Mouse (Mus musculus): Measurements from ENCODE around the gene Dbn1.

Dbn1 gene

DNA sequence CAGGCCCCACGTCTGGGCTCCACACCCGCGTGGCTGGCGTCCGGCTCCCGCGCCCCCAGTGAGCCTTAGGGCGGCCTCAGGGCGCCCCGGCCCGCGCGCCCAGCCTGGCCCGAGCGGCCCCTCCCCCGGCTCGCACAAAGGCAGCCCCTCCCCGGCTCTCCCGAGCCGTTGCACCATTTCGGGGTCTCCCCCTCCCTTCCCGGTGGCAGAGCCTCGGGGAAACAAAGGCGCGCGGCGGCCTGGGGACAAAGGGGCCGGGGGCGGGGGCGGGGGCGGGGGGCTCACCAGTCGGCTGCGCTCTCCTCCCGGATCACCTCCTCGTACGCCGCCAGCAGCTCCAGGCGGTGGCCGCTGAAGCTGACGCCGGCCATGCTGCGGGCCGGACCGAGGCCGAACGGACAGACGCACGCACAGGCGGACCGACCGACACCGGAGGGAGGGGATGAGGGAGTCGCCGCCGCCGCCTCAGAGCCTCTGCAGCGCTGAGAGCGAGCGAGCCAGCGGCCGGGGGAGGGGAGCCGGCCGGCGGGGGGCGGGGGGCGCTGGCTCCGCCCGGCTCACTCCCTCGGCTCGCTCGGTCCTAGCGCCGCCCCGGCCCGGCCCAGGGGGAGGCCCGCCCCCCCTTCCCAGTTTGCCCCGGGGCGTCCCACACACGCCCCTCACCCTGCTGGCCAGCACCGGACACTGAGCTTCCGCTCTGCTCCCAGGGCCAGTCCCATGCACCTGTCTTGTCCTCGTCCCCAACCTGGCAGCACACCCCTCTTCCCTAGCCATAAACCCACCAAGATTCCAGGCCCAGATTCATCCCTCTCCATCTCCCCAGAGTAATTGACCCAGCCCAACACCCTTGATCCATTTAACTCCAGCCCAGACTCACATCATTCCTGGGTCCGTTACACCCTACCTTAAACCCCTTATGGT lies at the start of gene Dbn1:
Dbn1 (minus strand) TSS at position 534 of the 921 bp plus-strand sequence.
- peak; percentile 48 for DNase-seq

DNA sequence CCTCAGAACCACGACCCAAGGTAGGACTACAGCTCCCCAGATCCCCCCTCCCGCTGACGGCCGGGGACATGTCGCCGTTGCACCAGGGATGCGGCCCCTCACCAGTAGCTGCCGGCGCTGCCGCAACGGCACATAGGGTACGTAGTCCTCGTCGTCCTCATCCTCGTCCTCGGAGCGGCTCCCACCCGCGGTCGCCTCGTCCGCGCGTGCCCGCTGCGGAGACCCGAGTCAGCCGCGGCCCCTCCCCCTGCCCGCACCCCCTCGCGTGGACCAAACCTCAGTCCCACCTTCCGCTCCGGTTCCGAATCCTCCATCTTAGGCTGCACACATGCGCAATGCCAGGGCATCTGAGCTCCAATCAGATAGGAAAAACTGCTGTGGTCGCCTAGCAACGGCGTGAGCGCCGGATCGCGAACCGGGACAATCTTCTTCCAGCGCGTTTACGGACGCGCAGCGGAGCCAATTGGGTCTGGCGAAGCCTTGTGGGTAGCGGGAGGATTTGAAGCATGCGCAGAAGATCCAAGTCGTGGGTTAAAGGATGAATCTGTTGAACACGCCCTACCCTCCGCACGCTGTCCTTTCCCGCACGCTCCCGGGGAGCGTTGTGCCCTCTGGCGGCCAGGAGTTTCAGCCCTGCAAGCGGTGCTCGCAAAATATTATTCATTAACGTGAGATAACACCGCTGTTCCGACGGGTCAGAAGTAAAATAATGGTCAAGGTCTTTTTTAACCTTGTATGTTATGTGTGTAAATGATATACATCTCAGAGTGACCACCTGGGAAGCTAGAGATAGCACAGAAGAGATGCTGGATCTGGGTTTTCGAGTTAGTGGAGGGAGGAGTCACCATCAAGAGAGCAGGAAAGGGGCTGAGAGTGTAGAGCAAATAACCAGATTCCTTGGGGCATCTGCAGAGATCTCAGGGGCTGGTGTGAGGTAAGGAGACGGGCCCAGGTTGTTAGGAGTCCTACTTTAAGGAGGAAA lies 48.6 kb upstream of the Dbn1 start, which contains the start of gene Ddx41:
Ddx41 (minus strand) TSS at position 465 of the 982 bp plus-strand sequence.
- peak; percentile 98 for DNase-seq

DNA sequence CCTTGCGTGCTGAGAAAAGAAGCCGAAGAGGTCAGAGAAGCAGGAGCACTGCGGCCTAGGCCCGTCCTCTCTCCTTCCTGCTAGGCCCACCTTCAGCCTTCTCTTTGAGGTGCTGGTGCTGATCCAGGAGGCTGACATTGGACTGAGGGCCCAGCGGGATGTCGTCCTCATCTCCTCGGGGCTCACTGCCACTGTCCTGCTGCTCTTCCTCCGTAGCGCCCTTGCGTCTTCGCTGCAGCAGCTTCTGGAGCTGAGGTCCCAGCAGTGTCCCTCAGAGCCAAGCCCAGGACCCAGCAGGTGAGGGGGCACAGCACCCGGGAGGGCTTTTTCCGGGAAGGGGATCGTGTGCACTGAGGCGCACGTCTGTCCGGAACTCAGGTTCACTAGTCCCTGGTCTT lies 47.9 kb upstream of the Dbn1 start:
- DNase-seq, result no peak

DNA sequence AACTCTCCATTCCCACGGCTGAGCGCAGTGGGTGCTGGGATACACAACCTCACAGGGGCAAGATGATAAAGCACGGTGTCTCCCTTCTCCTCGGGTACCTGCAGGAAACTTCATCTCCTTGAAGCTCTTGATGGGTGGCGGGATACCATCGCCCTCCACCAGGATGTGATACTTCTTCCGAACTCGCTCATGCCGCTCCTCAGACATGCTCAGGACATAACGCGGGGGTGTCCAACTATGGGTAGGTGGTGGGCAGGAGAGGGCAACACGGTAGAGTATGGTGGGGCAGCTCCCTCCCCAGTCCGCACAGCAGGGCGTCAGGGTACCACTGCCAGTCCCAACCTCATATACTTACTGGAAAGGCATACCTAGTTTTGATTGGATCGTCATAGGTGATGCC lies 47.3 kb upstream of the Dbn1 start:
- no peak for DNase-seq

DNA sequence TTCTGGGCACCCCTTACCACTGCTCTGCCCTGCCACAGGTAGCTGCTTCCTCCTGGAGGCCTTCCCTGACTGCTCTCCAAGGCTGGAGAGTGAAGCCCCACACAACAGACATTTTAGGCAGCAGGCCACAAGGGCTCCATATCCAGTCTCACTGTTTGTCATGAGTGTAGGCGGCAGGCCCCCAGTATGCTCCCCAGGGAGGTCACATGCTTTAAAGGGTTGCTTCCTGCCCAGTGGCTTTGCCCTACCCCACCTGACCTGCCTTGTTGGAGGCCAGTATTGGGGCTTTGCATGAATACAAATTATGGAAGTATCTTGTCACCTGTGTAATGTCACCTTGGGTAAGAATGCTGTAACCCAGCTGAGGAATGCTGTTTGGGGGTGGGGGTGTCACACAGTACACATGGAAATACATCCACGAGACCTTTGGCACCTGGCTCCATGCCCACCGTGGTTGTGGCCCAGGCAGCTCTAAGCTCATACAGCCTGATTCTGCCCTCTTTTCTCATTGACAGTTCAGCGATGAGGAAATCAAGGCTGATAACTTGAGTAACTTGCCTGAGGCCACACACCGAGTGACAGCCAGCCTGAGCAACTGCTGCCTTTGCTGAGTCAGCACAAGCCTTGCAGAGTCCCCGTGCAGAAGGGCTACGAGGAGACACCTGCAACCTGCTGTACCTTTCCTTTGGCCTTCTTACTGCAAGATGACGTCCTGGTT lies 41.4 kb upstream of the Dbn1 start, which contains the start of gene Dok3:
Dok3 (minus strand) TSS at position 99 of the 718 bp plus-strand sequence.
- no peak for DNase-seq

DNA sequence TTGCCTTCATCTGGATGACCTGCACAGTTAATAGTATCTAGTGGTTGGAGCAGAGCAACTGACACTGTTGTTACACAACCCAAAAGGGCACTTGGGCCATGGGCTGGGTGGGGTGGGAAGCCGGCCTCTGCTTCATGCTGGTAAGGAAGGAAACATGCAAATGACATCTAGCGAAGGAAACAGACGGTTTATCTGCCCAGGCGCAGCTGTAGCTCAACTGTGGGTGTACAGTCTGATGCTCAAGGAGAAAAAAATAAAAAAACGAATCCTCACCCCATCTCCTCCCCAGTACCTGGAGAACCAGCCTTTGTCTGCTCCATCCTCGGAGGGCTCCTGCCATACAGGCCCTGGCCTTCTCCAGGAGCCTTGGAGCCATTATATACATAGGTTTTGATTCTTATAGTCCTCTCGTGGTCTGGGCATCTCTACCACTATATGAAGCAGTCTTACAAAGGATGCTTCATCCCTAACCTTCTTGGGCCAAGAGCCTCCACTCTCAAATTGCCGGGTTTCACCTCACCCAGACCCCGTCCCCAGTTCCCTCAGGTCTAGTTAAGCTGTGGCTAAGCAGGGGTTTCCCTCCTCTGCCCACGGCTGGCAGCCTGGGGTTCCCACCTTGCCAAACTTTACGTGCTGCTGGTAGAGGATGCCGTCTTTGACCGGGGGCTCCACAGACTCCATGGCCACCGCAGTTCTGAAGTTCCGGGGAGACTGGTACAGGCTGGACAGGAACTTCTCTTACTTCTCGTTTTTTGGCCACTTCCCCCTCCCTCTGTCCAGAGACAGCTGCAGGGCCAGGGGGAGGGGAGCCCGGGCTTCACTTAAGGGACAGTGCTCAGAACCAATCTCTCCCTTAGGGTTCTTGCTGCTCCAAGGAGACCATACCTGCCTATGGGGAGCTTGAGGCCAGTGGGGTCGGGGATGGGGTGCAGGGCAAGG lies 40.2 kb upstream of the Dbn1 start:
- no peak for DNase-seq

DNA sequence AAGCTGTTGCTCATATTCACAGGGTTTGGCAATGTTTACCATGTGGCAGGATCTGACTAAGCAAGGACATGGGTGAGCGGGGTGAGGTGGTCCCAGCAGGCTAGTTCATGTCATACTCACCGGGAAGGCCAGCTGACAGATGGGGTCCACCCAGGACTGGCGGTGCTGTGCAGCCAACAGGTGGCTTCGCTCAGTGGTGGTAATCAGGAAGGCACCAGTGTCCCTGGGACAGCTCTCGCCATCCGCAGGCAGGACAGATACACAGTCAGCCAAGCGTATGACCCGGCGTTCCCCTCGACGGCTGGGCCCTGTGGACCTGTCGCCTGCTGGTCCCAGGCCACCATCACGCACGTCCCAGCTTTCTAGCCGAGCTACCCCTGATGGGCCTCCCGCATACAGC lies 39.3 kb upstream of the Dbn1 start:
- DNase-seq, result no peak

DNA sequence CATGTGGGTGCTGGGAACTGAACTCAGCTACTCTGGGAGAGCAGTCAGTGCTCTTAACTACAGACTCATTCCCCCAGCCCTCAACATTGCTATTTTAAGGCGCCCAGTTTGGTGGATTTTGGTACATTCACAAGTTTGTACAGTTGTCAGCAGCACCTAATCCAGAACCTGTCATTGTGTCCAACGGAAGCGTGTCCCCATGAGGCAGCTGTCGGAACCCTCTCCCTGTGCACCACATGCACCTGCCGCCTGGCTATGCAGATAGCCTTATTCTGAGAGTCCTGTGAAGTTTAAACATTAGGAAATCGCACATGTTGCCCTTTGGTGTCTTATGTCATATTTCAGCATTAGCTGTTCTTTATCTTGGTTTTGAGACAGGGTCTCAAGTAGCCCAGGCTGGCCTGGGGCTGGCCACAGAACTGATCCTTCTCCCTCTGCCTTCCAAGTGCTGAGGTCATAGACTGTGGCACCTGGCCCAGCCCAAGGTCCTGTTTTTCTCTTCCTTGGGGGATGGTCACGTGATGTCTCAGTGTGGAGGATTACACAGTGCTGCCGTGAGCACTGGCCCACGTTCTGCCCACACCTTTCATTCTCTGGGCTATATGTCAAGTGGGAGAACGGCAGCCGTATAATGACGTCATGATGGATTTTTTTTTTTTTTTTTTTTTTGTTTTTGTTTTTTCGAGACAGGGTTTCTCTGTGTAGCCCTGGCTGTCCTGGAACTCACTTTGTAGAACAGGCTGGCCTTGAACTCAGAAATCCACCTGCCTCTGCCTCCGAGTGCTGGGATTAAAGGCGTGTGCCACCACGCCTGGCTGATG lies 38.0 kb upstream of the Dbn1 start:
- DNase-seq, result no peak

DNA sequence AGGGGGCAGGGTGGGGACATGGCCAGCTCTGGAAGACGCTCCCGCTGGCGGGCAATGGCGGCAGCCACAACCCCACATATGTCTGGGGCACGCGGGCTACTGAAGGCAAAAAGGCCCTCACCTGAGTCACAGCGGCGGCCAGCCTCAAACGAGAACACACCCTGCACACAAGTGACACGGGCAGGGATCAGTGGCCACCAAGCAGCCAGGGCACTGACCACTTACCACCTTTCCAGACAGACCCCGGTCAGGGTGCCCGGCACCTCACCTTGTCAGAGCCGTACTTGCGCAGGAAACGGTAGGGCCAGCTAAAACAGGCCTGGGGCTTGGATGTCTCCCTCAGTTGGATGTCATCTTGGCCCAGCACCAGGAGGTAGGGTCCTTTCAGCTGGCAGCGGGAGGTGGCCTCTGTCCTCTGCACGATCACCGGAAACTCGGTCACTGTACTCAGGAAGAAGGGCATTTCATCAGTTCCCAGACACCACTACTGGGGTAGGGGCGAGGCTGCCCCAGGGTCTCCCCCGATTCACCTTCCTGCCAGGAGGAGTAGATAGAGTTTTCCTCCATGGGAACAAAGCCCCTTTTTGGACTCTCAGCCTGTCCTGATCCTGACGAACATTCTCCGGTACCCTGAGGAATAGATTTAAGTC lies 36.2 kb upstream of the Dbn1 start:
- no peak for DNase-seq

DNA sequence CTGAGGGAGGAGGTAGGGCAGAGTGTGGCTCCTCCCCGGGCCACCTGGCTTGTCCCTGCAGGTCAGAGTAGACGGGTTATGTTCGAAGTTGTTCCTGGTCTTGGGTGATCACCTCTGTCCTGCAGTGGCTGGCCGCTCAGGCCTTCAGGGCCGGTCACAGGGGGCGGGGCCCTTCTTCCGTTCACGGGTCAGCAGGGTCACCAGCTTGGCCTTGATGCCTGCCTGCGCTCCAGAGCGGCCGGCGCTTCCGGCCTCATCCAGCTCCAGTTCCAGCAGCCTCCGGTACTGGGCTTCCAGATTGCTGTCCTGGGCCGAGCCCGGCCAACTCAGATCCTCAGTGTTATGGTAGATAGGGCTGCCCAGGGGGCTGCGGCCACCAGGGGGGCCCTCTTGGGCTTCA lies 35.4 kb upstream of the Dbn1 start:
- DNase-seq, result no peak

DNA sequence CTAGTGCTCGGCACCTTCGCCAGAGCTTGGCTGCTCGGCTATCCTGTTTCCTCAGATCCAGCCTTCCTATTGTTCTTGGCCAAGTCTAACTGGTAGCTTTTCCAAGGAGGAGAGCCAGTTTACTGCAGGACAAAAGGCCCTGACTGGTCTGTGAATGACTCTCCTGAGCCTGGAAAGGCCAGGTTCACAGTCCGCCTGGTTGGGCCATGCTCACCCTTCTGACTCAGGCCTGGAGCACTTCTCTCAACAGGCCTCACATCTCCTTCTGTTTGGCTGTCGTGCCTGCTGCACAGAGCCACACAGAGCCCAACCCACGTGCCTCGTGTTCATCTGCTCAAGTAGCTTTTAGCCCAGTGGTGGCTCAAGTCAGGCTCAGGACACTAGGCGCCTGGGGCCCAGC lies 34.8 kb upstream of the Dbn1 start:
- DNase-seq, result no peak

DNA sequence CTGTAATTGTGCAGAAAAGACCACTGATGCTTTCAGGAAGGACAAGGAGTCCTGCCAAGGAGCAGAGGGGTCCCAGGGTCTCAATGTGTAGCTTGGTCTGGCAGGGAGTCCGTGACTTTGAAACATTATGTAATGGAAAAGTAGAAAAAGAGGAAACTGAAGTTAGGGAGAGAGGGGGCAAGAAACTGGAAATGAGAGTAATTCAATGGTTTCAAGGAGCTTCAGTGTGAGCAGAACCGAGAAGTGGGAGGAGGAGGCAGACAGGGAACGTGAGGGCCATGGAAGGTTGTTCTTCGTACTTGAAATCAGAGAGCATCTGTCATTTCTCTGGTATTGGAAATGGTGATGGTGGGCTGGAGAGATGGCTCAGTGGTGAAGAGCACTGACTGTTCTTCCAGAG lies 31.7 kb upstream of the Dbn1 start:
- no peak for DNase-seq

DNA sequence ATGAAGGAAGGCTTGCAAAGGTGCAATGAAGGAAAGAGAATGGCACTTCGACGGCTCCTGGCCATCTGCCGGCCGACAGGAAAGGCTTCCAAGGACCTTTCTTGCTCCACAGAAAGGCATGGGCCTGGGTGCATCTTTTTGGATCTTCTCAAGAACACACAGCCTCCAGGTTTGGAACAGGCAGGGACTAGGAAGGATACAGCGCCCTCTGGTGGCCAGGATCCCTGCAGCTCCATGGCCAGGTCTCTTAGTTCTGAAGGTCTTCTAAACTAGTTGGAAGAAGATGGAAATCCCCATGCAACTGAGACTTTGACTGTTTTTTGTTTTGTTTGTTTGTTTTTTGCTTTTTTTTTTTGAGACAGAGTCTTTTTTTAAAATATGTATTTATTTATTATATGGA lies 29.0 kb upstream of the Dbn1 start:
- peak; percentile 94 for DNase-seq

DNA sequence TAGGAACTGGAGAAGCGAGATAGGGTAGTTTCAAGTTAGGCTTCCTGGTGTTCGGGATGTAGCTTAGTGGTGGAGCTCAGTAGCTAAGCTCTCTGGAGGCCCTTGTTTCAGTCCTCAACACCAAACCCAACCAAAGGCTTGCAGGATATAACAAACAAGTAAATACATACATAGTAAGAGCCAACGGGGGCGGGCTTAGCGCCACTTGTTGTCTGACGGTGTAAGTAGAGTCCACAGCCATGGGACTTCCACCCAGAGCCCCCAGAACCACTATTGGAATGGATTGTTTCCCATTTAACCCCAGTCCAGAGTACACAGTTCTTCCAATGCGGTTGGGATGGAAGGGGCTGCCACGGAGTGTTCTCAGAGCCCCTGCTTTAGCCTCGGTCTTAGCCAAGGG lies 25.9 kb upstream of the Dbn1 start:
- no peak for DNase-seq

DNA sequence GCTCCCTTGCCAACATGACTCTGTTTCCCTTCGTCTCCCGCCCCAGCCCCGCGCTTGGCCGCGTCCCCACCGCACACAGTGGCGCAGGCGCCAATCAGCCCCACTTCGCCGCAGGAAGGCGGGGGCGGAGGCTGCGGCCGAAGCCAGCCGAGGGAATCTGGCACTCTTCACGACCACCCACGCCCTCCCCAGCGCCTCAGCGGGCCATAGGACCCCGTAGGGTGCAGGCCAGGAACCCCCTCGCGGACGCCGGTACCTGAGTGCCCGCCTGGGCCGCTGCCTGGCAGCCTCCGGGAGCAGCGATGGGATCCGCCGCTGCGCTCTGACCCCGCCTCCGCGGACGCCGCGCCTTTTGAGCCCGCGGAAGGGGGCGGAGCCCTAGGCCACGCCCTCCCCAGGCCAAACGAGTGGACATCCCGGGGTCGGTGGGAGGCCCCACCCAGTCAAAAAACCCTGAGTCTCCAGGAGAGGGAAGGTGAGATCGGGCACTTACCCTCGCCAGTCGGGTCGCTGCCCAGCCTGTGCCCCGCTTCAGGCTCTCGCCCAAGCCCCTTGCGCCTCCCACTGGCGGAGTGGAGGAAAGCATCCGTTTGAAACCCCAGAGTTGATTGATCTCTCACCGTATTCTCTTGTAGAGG lies 25.3 kb upstream of the Dbn1 start, which contains the start of gene Pdlim7:
Pdlim7 (minus strand) TSS at position 566 of the 638 bp plus-strand sequence.
- DNase-seq, result peak; percentile 90

DNA sequence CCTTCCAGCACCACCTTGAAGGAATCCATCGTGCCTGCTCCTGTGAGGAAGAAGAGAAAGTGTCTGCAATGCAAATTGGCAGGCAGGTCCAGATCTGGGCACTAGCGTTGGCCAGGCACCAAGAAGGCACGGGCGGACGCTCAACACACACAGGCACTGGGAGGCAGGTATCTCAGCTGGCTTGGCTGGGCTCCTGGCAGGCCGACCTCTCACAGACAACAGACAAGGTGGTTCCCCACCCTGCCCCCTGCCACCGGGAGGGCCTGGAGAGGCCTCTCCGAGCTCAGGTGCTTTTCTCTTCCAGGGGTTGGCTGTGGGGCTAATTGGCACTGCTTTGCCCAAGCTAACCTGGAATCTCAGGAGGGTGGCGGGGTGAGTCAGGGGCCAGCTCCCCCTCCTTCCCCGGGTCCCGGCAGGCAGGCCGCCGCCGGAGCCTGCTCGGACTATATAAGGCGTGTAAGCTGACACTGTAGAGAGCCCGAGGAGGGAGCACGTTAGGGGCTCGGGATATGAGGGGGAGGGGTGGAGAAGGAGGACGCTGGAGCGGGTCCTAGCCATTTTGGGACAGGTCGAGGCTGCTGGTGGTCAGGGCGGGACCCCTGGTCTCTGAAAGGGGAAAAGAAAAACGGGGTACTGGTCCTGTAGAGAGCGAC lies 24.6 kb upstream of the Dbn1 start:
- DNase-seq, result peak; percentile 49

DNA sequence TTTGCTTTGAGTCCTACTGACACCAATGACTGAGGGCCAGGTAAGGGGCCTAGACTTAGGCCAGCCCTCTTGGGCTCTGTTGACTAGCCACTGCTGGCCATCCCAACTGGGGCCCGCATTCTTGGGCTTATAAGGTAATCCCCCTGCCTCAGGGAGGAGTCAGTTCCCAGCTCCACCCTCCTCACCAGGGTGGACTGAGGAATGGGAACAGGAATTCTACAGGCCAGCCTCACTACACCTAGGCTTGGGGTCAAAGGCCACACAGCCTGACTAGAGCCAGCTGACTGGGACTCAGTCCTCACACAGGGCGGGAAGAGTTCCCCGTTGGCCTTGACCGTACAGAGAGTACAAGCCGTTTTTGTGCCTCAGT lies 23.6 kb upstream of the Dbn1 start:
- no peak for DNase-seq

DNA sequence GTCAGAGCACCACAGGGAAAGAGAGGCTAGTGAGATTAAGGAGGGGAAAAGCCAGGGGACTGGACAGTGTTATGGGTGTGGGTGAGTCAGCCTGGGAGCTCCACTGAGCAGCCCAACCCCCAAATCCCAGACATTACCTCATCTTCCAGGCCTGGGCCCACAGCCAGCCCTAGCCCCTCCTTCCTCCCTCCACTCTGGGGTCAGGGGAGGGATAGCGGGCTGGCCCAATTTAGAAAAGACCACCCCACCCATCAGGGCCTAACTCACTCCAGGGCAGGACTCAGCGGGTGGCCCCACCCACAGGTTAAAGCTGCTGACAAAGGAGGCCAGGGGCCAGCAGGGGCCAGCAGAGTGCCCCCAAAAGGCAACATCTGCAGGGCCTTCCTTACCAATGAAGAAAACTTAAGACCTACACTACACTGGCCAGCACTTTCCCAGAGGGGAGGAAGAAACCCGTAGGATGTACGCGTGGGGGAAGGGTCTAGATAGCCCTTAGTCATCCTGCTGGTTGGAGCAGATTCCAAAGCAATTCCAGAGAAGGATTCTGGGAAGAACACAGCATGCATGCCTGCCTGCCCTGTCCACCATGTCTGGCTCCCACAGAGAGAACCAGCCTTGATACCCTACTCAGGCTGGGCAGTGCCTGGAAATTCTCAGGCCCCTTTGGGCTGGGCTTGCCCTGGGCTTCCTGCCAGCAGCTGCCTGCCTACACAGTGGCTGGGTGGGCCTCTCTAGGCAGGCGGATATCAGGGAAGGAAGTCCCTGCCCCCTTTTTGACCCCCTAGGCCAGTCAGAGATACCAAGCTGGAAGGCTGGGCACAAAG lies 23.0 kb upstream of the Dbn1 start:
- peak; percentile 89 for DNase-seq

Measured in lung, postnatal 14 days (tissue).